Mouse (Mus musculus) cerebellum, adult (tissue): Measurements from ENCODE around the gene Ptger3.

Experiments
- ATAC-seq: cut with Nextera tagmentation; 2 replicates; pipeline ENCODE4 v1.9.2; 2017; ENCODE audit warnings: mild to moderate bottlenecking, moderate library complexity, mixed read lengths; ENCODE audit not compliant: insufficient number of reproducible peaks, low FRiP score, low TSS enrichment

The Ptger3 gene

GRCm38 (mm10) chr3:157566725-157567565, at the start of gene Ptger3:
Ptger3 (plus strand) TSS chr3:157566892.
- 0 out of 2 replicates have a peak, but pooled peaks have one; percentile 49 for ATAC-seq

GRCm38 (mm10) chr3:157517992-157518391, 48.7 kb upstream of the Ptger3 start:
- ATAC-seq: no peak

GRCm38 (mm10) chr3:157520433-157520832, 46.3 kb upstream of the Ptger3 start:
- ATAC-seq: peak; percentile 85

GRCm38 (mm10) chr3:157523834-157524233, 42.9 kb upstream of the Ptger3 start:
- ATAC-seq: no peak

- no peak for ATAC-seq
These were observed 35.1 kb upstream of the Ptger3 start for GRCm38 (mm10) chr3:157531585-157531984.

- peak; percentile 96 for ATAC-seq
These were observed 32.5 kb upstream of the Ptger3 start, which contains the start of gene Zranb2 for GRCm38 (mm10) chr3:157533964-157534785. Zranb2 (plus strand) TSS chr3:157534160.

GRCm38 (mm10) chr3:157534786-157535415, 31.8 kb upstream of the Ptger3 start:
- ATAC-seq: peak; percentile 33; the same call in 1 of the 2 replicates

GRCm38 (mm10) chr3:157549323-157549722, 17.4 kb upstream of the Ptger3 start:
- no peak for ATAC-seq

- no peak for ATAC-seq
These were observed 16.7 kb upstream of the Ptger3 start for GRCm38 (mm10) chr3:157549758-157550600.

GRCm38 (mm10) chr3:157565196-157565595, 1.5 kb upstream of the Ptger3 start:
- ATAC-seq: no peak

GRCm38 (mm10) chr3:157567566-157568132, 957 bp downstream of the Ptger3 start:
- no peak for ATAC-seq

GRCm38 (mm10) chr3:157572011-157572410, 5.3 kb downstream of the Ptger3 start:
- no peak for ATAC-seq

GRCm38 (mm10) chr3:157575441-157576342, 9.0 kb downstream of the Ptger3 start:
- ATAC-seq: no peak

- no peak for ATAC-seq
These were observed 9.6 kb downstream of the Ptger3 start for GRCm38 (mm10) chr3:157576343-157576722.

GRCm38 (mm10) chr3:157576862-157577261, 10.2 kb downstream of the Ptger3 start:
- no peak for ATAC-seq

GRCm38 (mm10) chr3:157578469-157579170, 11.9 kb downstream of the Ptger3 start:
- ATAC-seq: no peak

GRCm38 (mm10) chr3:157579376-157579775, 12.7 kb downstream of the Ptger3 start:
- ATAC-seq: no peak

GRCm38 (mm10) chr3:157580299-157580698, 13.6 kb downstream of the Ptger3 start:
- no peak for ATAC-seq
